Mouse (Mus musculus) embryonic facial prominence, embryonic 11.5 days (tissue): ENCODE results near the gene Kidins220. TPM values are rescaled to one million over a fixed set of nuclear protein-coding genes. Genes with fewer than 3 reads are reported as not detected.

Experiments
- ATAC-seq: fragments of 200-750 bp; cut with Nextera tagmentation; replicated peaks from 2 replicates; pipeline ENCODE4 v1.8.0; 2017; ENCODE audit warnings: low read depth; ENCODE audit not compliant: insufficient number of reproducible peaks, low FRiP score, low TSS enrichment
- DNase-seq: peaks from one replicate; pipeline ENCODE4 v3.0.0-alpha.2; 2015; ENCODE audit warnings: low spot score
- H3K27ac ChIP-seq: fragments of 300-500 bp; sonication (generic); replicated peaks from 2 replicates; pipeline ENCODE4 v1.5.1; 2014; ENCODE audit warnings: mild to moderate bottlenecking, low read depth, low read length, control low read depth
- H3K27me3 ChIP-seq: fragments of 300-500 bp; sonication (generic); 2 replicates; pipeline ENCODE4 v1.6.1; 2014; ENCODE audit warnings: mild to moderate bottlenecking, low read length, moderate library complexity, mixed read lengths; ENCODE audit not compliant: control insufficient read depth, insufficient read depth
- H3K36me3 ChIP-seq: fragments of 300-500 bp; sonication (generic); replicated peaks from 2 replicates; pipeline ENCODE4 v1.6.1; 2014; ENCODE audit warnings: low read depth, mild to moderate bottlenecking, low read length, moderate library complexity, mixed read lengths; ENCODE audit not compliant: control insufficient read depth, insufficient read depth
- H3K4me1 ChIP-seq: fragments of 300-500 bp; sonication (generic); 2 replicates; pipeline ENCODE4 v1.6.1; 2014; ENCODE audit warnings: low read length, mixed read lengths; ENCODE audit not compliant: control insufficient read depth, insufficient read depth
- H3K4me2 ChIP-seq: fragments of 300-500 bp; sonication (generic); 2 replicates; pipeline ENCODE4 v1.6.1; 2014; ENCODE audit warnings: low read depth, mild to moderate bottlenecking, control low read depth, low read length, moderate library complexity
- H3K4me3 ChIP-seq: fragments of 300-500 bp; sonication (generic); 2 replicates; pipeline ENCODE4 v1.5.1; 2014; ENCODE audit warnings: low read depth, low read length, control low read depth
- H3K9ac ChIP-seq: fragments of 300-500 bp; sonication (generic); replicated peaks from 2 replicates; pipeline ENCODE4 v1.6.1; 2014; ENCODE audit warnings: mild to moderate bottlenecking, control low read depth, low read length
- H3K9me3 ChIP-seq: fragments of 300-500 bp; sonication (generic); replicated peaks from 2 replicates; pipeline ENCODE4 v1.6.1; 2016; ENCODE audit warnings: mild to moderate bottlenecking, low read length, inconsistent platforms, mixed read lengths; ENCODE audit not compliant: control insufficient read depth
- WGBS: fragments of 180-500 bp; shearing (Covaris S2); extraction: QIAGEN DNeasy Blood & Tissue Kit; methylation state at CpG from one replicate; pipeline ENCODE4 v1.1.7; 2014; 5-methylcytosine and 5-hydroxymethylcytosine counted together
- polyA plus RNA-seq: library from polyadenylated mRNA; unstranded; fragments of >200 nt; fragmentation: Nextera tagmentation; extraction: Ambion mirVana; gene quantifications from 2 replicates; pipeline ENCODE4 v1.2.1, GENCODE M21; 2014

Kidins220 gene
- polyA plus RNA-seq, 1 experiment from 2014 or later: 23.4 TPM

DNA sequence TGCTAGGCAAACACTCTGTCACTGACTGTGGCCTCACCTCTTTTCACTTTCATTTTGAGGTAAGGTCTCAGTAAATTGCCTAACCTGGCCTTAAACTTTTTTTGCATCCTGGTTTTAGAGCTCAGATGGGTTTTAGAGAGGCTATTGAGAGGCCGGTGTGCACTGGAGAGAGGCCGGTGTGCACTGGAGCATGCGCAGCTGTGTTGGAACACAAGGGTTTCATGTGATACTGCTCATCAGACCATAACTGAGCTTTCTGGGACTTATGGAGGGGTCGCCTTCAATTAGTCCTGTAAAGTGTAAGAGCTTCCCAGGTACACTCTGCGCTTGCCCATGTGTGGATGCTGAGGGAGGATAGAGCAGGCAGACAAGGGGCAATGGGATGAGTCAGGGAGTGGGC, 62.5 kb downstream of the Kidins220 start:
- H3K4me2 ChIP-seq: no peak overlapping the region
- no peak for ATAC-seq
- H3K4me1 ChIP-seq: no peaks in the 10 kb centered on the region
- 79% methylated on average over 5 of the region's 5 CpGs for WGBS
- H3K9me3 ChIP-seq: no peaks in the 10 kb centered on the region
- H3K27ac ChIP-seq: no peak overlapping the region
- DNase-seq: no peak
- no peak overlapping the region for H3K9ac ChIP-seq
- no peaks in the 10 kb centered on the region for H3K36me3 ChIP-seq
- H3K4me3 ChIP-seq: no peak overlapping the region
- no peaks in the 10 kb centered on the region for H3K27me3 ChIP-seq

- no peaks in the 10 kb centered on the region for H3K36me3 ChIP-seq
- H3K27me3 ChIP-seq: no peaks in the 10 kb centered on the region
- ATAC-seq (no peak), DNase-seq (no peak)
- no peak overlapping the region for H3K9ac ChIP-seq
- no peak overlapping the region for H3K27ac ChIP-seq
- no peak overlapping the region for H3K4me3 ChIP-seq
- 82% methylated on average over 9 of the region's 9 CpGs for WGBS
- no peak overlapping the region for H3K4me2 ChIP-seq
- no peaks in the 10 kb centered on the region for H3K9me3 ChIP-seq
- no peaks in the 10 kb centered on the region for H3K4me1 ChIP-seq
These were observed 63.2 kb downstream of the Kidins220 start for GRCm38 (mm10) chr12:25037681-25038472.

GRCm38 (mm10) chr12:25044056-25044455, 69.3 kb downstream of the Kidins220 start:
- Histone ChIP-seq H3K9ac (no peak overlapping the region), H3K27ac (no peak overlapping the region), H3K4me2 (no peak overlapping the region), H3K4me1 (no peaks in the 10 kb centered on the region), H3K36me3 (no peaks in the 10 kb centered on the region), H3K9me3 (no peaks in the 10 kb centered on the region), H3K4me3 (no peak overlapping the region), H3K27me3 (no peaks in the 10 kb centered on the region)
- DNase-seq (no peak), ATAC-seq (no peak)
- 84% methylated on average over 2 of the region's 2 CpGs for WGBS

DNA sequence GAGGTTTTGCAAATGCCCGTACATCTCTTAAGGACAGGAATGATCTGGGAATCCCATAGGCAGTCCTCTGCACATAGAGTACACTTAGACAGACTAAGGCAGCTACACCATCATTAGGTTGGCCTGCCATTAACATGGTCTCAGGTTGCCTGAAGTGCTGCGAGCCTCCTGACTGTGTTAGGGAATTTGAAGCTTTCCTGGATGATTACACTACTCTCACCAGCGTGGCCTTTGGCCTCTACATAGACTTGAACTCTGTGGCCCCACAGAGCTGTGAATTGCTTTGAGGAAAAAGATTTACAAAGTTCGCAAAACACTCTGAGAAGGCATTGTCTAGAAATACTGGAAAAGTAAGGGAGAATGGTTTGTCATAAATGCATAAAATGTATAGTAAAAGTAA, 69.9 kb downstream of the Kidins220 start:
- ATAC-seq (no peak), DNase-seq (no peak)
- Histone ChIP-seq H3K9me3 (no peaks in the 10 kb centered on the region), H3K27ac (no peak overlapping the region), H3K4me2 (no peak overlapping the region), H3K9ac (no peak overlapping the region), H3K4me1 (no peaks in the 10 kb centered on the region), H3K27me3 (no peaks in the 10 kb centered on the region), H3K36me3 (no peaks in the 10 kb centered on the region), H3K4me3 (no peak overlapping the region)
- WGBS: 73% methylated on average over 4 of the region's 4 CpGs

DNA sequence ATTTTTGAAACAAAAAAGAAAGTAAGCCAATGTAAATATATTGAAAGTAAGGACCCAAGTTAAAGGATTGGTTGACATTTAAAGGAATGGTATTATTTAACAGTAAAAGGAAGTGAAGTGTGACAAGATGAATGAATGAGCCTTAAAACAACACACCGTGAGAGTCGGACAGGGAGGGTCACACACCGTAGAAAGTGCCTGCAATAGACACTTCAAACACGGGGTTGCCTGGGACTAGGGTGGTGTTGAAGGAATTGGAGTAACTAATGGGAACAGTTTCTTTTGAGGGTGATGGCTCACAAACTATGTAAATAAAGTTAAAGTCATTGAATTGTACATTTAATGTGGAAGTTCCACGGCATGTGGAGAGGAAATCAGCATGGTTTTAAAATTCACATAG, 74.5 kb downstream of the Kidins220 start:
- H3K27me3 ChIP-seq: no peaks in the 10 kb centered on the region
- H3K36me3 ChIP-seq: no peaks in the 10 kb centered on the region
- no peak overlapping the region for H3K4me3 ChIP-seq
- ATAC-seq: no peak
- no peak overlapping the region for H3K4me2 ChIP-seq
- H3K27ac ChIP-seq: no peak overlapping the region
- DNase-seq: no peak
- H3K4me1 ChIP-seq: no peaks in the 10 kb centered on the region
- no peak overlapping the region for H3K9ac ChIP-seq
- H3K9me3 ChIP-seq: no peaks in the 10 kb centered on the region
- 66% methylated on average over 5 of the region's 5 CpGs for WGBS

GRCm38 (mm10) chr12:25054511-25054910, 79.8 kb downstream of the Kidins220 start:
- DNase-seq (no peak), ATAC-seq (no peak)
- Histone ChIP-seq H3K36me3 (no peaks in the 10 kb centered on the region; the same call in 1 of the 2 replicates), H3K9ac (no peak overlapping the region), H3K4me1 (no peaks in the 10 kb centered on the region), H3K9me3 (no peaks in the 10 kb centered on the region), H3K27ac (no peak overlapping the region), H3K4me2 (no peak overlapping the region), H3K27me3 (no peaks in the 10 kb centered on the region), H3K4me3 (no peak overlapping the region)
- 91% methylated on average over 7 of the region's 7 CpGs for WGBS

GRCm38 (mm10) chr12:25054963-25055362, 80.2 kb downstream of the Kidins220 start:
- Histone ChIP-seq H3K4me2 (no peak overlapping the region), H3K4me3 (no peak overlapping the region), H3K36me3 (no peaks in the 10 kb centered on the region; the same call in 1 of the 2 replicates), H3K27ac (no peak overlapping the region), H3K27me3 (no peaks in the 10 kb centered on the region), H3K9me3 (no peaks in the 10 kb centered on the region), H3K9ac (no peak overlapping the region), H3K4me1 (no peaks in the 10 kb centered on the region)
- ATAC-seq (no peak), DNase-seq (no peak)
- 52% methylated on average over 4 of the region's 4 CpGs for WGBS

- no peaks in the 10 kb centered on the region for H3K4me1 ChIP-seq
- H3K4me2 ChIP-seq: no peak overlapping the region
- H3K4me3 ChIP-seq: no peak overlapping the region
- no peaks in the 10 kb centered on the region for H3K9me3 ChIP-seq
- no peak overlapping the region for H3K27ac ChIP-seq
- DNase-seq: no peak
- H3K27me3 ChIP-seq: no peaks in the 10 kb centered on the region
- no peak overlapping the region for H3K9ac ChIP-seq
- no peaks in the 10 kb centered on the region; the same call in 1 of the 2 replicates for H3K36me3 ChIP-seq
- 85% methylated on average over 9 of the region's 9 CpGs for WGBS
- ATAC-seq: no peak
These were observed 84.9 kb downstream of the Kidins220 start for GRCm38 (mm10) chr12:25059487-25060200.
